Mouse (Mus musculus): ENCODE results near the gene Fcmr. TPM values are rescaled to one million over a fixed set of nuclear protein-coding genes. Genes with fewer than 3 reads are reported as not detected.

Fcmr gene
- polyA plus RNA-seq (2017; shearing (Covaris generic)), result not detected

DNA sequence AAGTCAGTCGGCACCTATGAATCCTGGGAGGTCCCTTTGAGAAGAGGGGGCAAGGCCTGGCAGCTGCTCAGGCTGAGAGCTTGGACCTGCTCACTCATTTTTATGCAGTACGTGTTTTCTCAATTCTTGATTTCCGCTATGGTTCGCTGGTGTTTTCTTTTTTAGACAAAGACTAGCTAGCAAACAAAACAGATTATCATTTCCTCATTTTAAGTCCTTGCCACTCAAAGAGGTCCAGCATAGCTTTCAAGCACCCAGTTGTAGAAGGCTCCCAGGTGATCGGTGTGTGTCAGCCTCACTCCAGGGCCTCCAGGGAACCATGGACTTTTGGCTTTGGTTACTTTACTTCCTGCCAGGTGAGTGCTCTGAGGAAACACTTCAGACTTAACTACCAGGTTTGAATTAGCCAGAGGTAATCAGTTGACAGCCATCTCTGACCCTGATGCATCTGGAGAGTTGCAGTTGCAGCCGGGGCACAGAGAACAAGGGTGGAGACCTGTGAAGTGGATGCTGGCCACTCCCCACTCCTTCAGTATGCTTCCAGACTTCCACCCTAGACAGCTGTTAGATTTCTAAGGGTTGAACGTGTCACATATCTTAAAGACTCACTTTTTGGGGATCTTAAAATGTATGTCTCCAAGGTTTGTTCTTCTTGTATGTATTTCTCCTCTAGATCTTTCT is at the start of gene Fcmr:
Gene Fcmr, plus strand, starts transcription at position 129 of the 681 bp plus-strand sequence.

DNA sequence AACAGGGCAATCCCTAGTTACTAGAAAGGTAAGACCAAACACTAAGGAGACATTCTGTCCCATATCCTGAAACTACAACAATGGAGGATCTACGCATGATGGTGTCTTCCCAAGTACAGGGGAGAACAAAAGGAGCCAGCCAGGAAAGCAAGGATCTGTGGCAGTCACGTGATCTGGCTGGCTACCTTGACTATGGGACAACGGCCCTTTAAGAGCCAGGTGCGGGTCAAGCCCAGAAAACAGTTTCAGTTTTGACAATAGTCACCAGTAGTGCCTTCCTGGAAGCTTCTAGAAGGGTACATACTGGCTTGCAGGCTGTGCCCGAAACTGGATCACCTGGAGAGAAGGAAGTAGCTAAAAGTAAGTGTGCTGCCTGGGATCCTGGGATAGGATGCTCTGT is 39.0 kb upstream of the Fcmr start, which contains the start of gene Pigr:
Gene Pigr, plus strand, starts transcription at position 237 of the 400 bp plus-strand sequence.

DNA sequence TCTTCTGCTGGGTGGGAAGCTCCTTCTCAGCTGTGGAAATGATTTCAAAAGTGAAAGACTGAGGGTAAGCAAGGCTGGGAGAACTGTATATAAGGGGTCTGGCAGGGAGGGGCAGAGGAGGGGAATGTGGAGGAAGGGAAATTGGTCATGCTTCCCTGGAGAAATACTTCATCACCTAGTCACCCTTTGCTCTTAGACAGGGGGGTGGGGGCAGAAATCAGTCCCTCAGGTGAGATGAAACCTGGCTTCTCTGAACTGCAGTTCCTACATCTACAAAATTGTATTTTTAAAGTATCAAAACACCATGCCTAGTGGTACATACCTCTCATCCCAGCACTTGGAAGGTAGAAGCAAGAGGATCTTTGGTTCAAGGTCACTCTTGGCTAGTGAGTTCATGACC is 21.9 kb downstream of the Fcmr start, which contains the start of gene Il24:
Gene Il24, minus strand, starts transcription at position 101 of the 400 bp plus-strand sequence.

DNA sequence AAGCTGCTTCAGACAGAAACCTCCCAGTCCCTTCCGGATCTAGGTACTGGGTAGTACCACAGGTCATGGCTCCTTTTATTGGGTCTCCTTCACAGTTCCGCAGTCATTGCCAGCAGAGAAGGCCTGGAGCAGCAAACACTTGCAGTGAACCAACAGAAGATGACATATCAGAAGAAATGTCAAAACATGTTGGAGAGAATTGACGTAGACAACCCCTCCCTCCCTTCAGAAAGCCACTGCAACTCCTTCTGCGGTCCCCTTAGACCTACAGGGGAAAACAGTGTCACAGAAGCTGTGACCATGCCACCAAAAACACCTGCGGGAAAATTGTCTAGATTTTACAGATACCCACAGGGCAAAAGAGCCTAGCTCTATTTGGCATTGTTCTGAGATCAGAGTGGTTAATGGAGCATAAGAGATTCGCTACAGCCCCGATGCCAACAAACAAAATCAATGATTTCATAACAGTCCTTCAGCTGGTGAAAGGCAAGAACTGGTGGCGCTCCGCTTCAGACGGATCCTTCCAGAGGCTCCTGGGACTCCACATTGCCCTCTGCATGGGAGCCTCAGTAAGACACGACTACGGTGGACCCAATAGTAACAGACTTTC is 46.0 kb downstream of the Fcmr start, which contains the start of gene Il20:
Gene Il20, minus strand, starts transcription at position 51 of the 610 bp plus-strand sequence.

Other genes with a start within 250 kb of the Fcmr start
- not detected for gene Zp3r, start 236.0 kb upstream of the Fcmr start, polyA plus RNA-seq (2017; shearing (Covaris generic))
- not detected for gene C4bp, start 204.0 kb upstream of the Fcmr start, polyA plus RNA-seq (2017; shearing (Covaris generic))
- gene Gm29427, start 149.9 kb upstream of the Fcmr start, polyA plus RNA-seq (2017; shearing (Covaris generic)), result not detected
- 3.9 TPM for gene Yod1, start 148.3 kb upstream of the Fcmr start, polyA plus RNA-seq (2017; shearing (Covaris generic))
- gene Pfkfb2, start 136.4 kb upstream of the Fcmr start, polyA plus RNA-seq (2017; shearing (Covaris generic)), result 6.7 TPM
- gene AA986860, start 133.7 kb upstream of the Fcmr start, polyA plus RNA-seq (2017; shearing (Covaris generic)), result not detected
- gene Fcamr, start 64.8 kb upstream of the Fcmr start, polyA plus RNA-seq (2017; shearing (Covaris generic)), result 0.21 TPM
- gene Pigr, start 39.0 kb upstream of the Fcmr start, polyA plus RNA-seq (2017; shearing (Covaris generic)), result not detected
- not detected for gene Il24, start 21.8 kb downstream of the Fcmr start, polyA plus RNA-seq (2017; shearing (Covaris generic))
- not detected for gene Il20, start 45.8 kb downstream of the Fcmr start, polyA plus RNA-seq (2017; shearing (Covaris generic))
- not detected for gene Il19, start 74.4 kb downstream of the Fcmr start, polyA plus RNA-seq (2017; shearing (Covaris generic))
- gene Il10, start 154.2 kb downstream of the Fcmr start, polyA plus RNA-seq (2017; shearing (Covaris generic)), result 4.1 TPM
- 178 TPM for gene Mapkapk2, start 232.2 kb downstream of the Fcmr start, polyA plus RNA-seq (2017; shearing (Covaris generic))